Mouse (Mus musculus) C2C12 (cell line): ENCODE measurements at regions not wholly inside any gene's neighbourhood (a gene's known extent, or its start where the extent isn't known, plus 50 kb on each side); places are given as distances from the start of the nearest gene placed in this dataset.

Experiments used
- CTCF ChIP-seq: IDR thresholded peaks from one replicate; pipeline ENCODE4 v1.5.1; 2011; ENCODE audit not compliant: control insufficient read depth, insufficient read depth, insufficient read length
- MAX ChIP-seq: IDR thresholded peaks from one replicate; pipeline ENCODE4 v1.6.1; 2011; ENCODE audit warnings: mild to moderate bottlenecking, control low read depth
- MYOD1 ChIP-seq: IDR thresholded peaks from one replicate; pipeline ENCODE4 v1.6.1; 2011; ENCODE audit warnings: low read depth; ENCODE audit not compliant: control insufficient read depth, insufficient read length
- USF1 ChIP-seq: IDR thresholded peaks from one replicate; pipeline ENCODE4 v1.6.1; 2011; ENCODE audit warnings: low read depth, mild to moderate bottlenecking, control low read depth, moderate library complexity

DNA sequence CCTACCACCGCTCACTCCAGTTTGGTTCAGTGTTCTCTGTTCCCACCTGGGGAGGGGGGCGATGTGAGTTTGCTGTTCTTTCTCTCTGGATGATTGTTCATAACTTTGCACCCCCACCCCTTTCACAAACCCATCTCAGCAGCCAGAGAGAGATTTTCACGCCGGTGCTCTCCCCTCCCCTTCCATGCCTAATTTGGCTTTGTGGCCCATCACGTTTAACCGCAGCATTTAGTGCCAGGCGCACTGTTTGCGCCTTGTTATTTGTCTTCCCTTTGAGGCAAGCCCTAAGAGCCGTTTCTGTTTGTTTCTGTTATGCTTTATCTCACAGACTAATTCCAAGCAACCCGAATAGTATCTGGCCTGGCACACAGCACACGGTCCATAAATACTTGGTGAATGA lies 160.6 kb downstream of the Evx1 start:
- TF ChIP-seq CTCF (no peak), MAX (no peak), USF1 (no peak), MYOD1 (no peak)
